Mouse (Mus musculus): ENCODE data around the gene Cd59b.

DNA sequence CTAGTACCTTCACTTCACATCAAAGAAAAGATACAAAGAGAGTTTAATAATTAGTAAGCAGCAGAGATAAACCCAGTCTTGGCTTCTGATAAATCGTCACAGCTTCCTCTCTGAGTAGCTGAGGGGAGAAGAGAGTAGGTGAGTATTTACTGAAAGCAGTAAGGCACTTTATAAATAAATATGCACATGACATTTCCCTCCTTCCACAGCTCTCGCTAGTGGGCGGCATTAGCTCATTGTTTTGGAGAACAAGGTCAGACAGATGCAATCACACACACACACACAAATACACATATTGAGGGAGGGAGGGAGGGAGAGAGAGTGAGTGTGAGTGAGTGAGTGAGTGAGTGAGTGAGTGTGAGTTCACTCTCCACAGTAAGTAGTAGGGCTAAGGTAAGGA is 33.3 kb upstream of the Cd59b start:
- TF ChIP-seq CTCF (IDR thresholded peaks at IDR 0.05 in 2 of 3, conservative IDR thresholded peaks at IDR 0.05 in 1 of 3; ENCODE audit: control insufficient read depth in 1 of 3, insufficient read depth in 1 of 3, low read depth in 2 of 3, low read length in 3 of 3, poor library complexity in 1 of 3, severe bottlenecking in 1 of 3), result no peak
- TF ChIP-seq POLR2A (IDR thresholded peaks at IDR 0.05; ENCODE audit: control insufficient read depth in 1 of 2, insufficient read depth in 1 of 2, low read depth in 1 of 2, low read length in 2 of 2, poor library complexity in 1 of 2), result no peak
- no peak for TF ChIP-seq MEF2A (IDR thresholded peaks at IDR 0.05; ENCODE audit: extremely low read depth, insufficient replicate concordance, low read depth, low read length, poor library complexity, severe bottlenecking)
- TF ChIP-seq ZNF384 (IDR thresholded peaks at IDR 0.05; ENCODE audit: low read depth, low read length), result no peak
- no peak for TF ChIP-seq MYB (IDR thresholded peaks at IDR 0.05; ENCODE audit: low read depth, low read length)
- TF ChIP-seq POLR2AphosphoS2 (IDR thresholded peaks at IDR 0.05; ENCODE audit: low read length), result no peak
- no peak for TF ChIP-seq SIN3A (IDR thresholded peaks at IDR 0.05; ENCODE audit: low read length)
- no peak for TF ChIP-seq ZKSCAN1 (IDR thresholded peaks at IDR 0.05; ENCODE audit: low read depth, low read length)
- no peak for TF ChIP-seq USF1 (IDR thresholded peaks at IDR 0.05; ENCODE audit: low read depth, low read length)
- TF ChIP-seq MAX (IDR thresholded peaks at IDR 0.05; ENCODE audit: low read length), result no peak
- no peak for TF ChIP-seq TAL1 (IDR thresholded peaks at IDR 0.05; ENCODE audit: low read length)
- TF ChIP-seq ZC3H11A (IDR thresholded peaks at IDR 0.05; ENCODE audit: low read depth, low read length), result no peak
- TF ChIP-seq GATA1 (IDR thresholded peaks at IDR 0.05; ENCODE audit: low read depth, low read length), result 0 out of 2 replicates have a peak, but pooled peaks have one; percentile 15
- no peak for TF ChIP-seq MAFK (IDR thresholded peaks at IDR 0.05; ENCODE audit: borderline replicate concordance, low read depth, low read length)

Measured in MEL (cell line).